Mouse (Mus musculus) midbrain, embryonic 12.5 days (tissue): ENCODE data around the gene Klhl31. TPM values are rescaled to one million over a fixed set of nuclear protein-coding genes. Genes with fewer than 3 reads are reported as not detected.

Experiments used
- polyA plus RNA-seq: library from polyadenylated mRNA; unstranded; fragments of >200 nt; fragmentation: Nextera tagmentation; extraction: Ambion mirVana; gene quantifications from 2 replicates; pipeline ENCODE4 v1.2.1, GENCODE M21; 2016

The Klhl31 gene
- polyA plus RNA-seq, 1 experiment from 2014 or later: 0.09 TPM

Other genes with a start within 250 kb of the Klhl31 start
- gene Lrrc1, start 91.6 kb upstream of the Klhl31 start, polyA plus RNA-seq: 6.9 and 7.9 TPM in 2 replicates
- 19.3 and 23.0 TPM in 2 replicates for gene Gclc, start 118.0 kb downstream of the Klhl31 start, polyA plus RNA-seq